Mouse (Mus musculus) heart, adult 2 months (tissue): ENCODE measurements around the gene Dnajc7. TPM values are rescaled to one million over a fixed set of nuclear protein-coding genes. Genes with fewer than 3 reads are reported as not detected.

Source experiments
- DNase-seq, 2 experiments: peaks; one replicate each; pipeline ENCODE4 v3.0.0; 2021
- H3K27ac ChIP-seq: fragments of 200-600 bp; 2 replicates; pipeline ENCODE4 v1.8.1; 2022
- H3K27me3 ChIP-seq: fragments of 200-500 bp; 2 replicates; pipeline ENCODE4 v1.6.1; 2012; ENCODE audit warnings: mild to moderate bottlenecking, low read length, inconsistent platforms, mixed read lengths; ENCODE audit not compliant: control insufficient read depth, insufficient read depth
- H3K36me3 ChIP-seq: fragments of 200-500 bp; 2 replicates; pipeline ENCODE4 v1.6.1; 2012; ENCODE audit warnings: low read length, inconsistent platforms; ENCODE audit not compliant: control insufficient read depth, insufficient read depth
- H3K4me1 ChIP-seq: fragments of 200-500 bp; 2 replicates; pipeline ENCODE4 v1.6.1; 2011; ENCODE audit warnings: low read length; ENCODE audit not compliant: control insufficient read depth, insufficient read depth
- H3K4me3 ChIP-seq: fragments of 200-600 bp; 2 replicates; pipeline ENCODE4 v1.8.1; 2022
- H3K79me2 ChIP-seq: fragments of 200-500 bp; replicated peaks from 2 replicates; pipeline ENCODE4 v1.6.1; 2012; ENCODE audit warnings: mild to moderate bottlenecking, inconsistent platforms, low read length, moderate library complexity, mixed read lengths; ENCODE audit not compliant: control insufficient read depth, insufficient read depth
- H3K9ac ChIP-seq: fragments of 200-500 bp; 2 replicates; pipeline ENCODE4 v1.6.1; 2012; ENCODE audit warnings: low read depth, mild to moderate bottlenecking, control low read depth, inconsistent platforms, low read length, mixed read lengths
- CTCF ChIP-seq: fragments of 200-600 bp; IDR thresholded peaks from 2 replicates; pipeline ENCODE4 v1.8.1; 2022; ENCODE audit warnings: antibody characterized with exemption, mild to moderate bottlenecking, moderate library complexity
- EP300 ChIP-seq: fragments of 200-500 bp; IDR thresholded peaks from 2 replicates; pipeline ENCODE4 v1.6.1; 2011; ENCODE audit warnings: low read depth, low read length, control low read depth; ENCODE audit not compliant: insufficient read depth
- POLR2A ChIP-seq: fragments of 200-500 bp; IDR thresholded peaks from 2 replicates; pipeline ENCODE4 v1.6.1; 2011; ENCODE audit warnings: mild to moderate bottlenecking, low read depth, low read length, control low read depth; ENCODE audit not compliant: insufficient read depth
- WGBS: fragments of 180-500 bp; shearing (Covaris S2); methylation state at CpG from one replicate; pipeline ENCODE4 v1.1.7; 2018; 5-methylcytosine and 5-hydroxymethylcytosine counted together
- intact Hi-C: fragments of 180-260 bp; cut with DNase I; formaldehyde crosslinking; loops from one replicate; pipeline ENCODE4 v1.15.1; 2025
- polyA plus RNA-seq: library from polyadenylated mRNA; depleted of rRNA; stranded (reverse); fragments of >200 nt; gene quantifications from 2 replicates; pipeline ENCODE4 v1.2.3, GENCODE M21; 2012
- total RNA-seq, 2 experiments: library from RNA; stranded (reverse); gene quantifications; 2 replicates each; pipeline ENCODE4 v1.2.3; 2021

Dnajc7 gene
- total and polyA plus RNA-seq, 3 experiments = 46.1 to 121 (median 107) TPM

DNA sequence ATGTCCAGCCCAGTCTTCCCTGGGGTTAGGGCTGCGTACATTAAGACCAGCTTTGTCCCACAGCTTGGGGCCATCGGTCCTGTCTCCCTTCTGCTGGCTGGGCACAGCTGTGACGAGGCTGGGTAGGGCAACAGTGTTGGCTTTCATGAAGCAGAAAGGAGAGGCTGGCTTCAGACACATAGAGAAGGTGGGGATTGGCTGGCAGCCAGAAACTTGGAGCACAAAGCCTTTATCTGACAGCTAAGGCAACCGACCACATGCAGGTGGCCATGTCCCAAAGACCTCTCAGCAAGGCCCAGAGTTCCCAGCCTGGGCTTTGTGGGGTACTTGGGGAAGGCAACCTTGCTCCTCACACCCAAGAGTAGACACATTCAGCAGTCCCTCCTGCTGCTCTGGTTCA, 38.2 kb downstream of the Dnajc7 start:
- Histone ChIP-seq H3K36me3 (no peaks in the 10 kb centered on the region), H3K79me2 (no peaks in the 10 kb centered on the region), H3K9ac (no peak overlapping the region), H3K27ac (no peak overlapping the region), H3K4me3 (no peak overlapping the region), H3K4me1 (peaks cover 1% of the 10 kb centered on the region; the same call in 1 of the 2 replicates), H3K27me3 (no peaks in the 10 kb centered on the region)
- WGBS = 46% methylated on average over 4 of the region's 4 CpGs
- TF ChIP-seq EP300 (no peak), CTCF (no peak), POLR2A (no peak)
- DNase-seq = peak; percentile 47 to 60
- intact Hi-C loops = no loop called here

DNA sequence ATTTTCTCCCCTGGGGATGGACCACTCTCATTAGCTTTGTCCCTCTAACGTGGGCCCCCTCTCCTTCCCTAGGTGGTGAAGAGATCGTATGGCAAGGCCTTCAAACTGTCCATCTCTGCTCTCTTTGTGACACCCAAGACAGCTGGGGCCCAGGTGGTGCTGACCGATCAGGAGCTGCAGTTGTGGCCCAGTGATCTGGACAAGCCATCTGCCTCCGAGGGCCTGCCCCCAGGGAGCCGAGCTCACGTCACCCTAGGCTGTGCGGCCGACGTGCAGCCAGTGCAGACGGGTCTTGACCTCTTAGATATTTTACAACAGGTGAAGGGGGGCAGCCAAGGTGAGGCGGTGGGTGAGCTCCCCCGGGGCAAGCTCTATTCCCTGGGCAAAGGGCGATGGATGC, 39.7 kb downstream of the Dnajc7 start:
- no peak for DNase-seq
- TF ChIP-seq CTCF = no peak
- TF ChIP-seq EP300 = no peak
- TF ChIP-seq POLR2A = no peak
- intact Hi-C loops = no loop called here
- Histone ChIP-seq H3K4me1 (peaks cover 1% of the 10 kb centered on the region; the same call in 1 of the 2 replicates), H3K9ac (no peak overlapping the region), H3K79me2 (no peaks in the 10 kb centered on the region), H3K27me3 (no peaks in the 10 kb centered on the region), H3K36me3 (no peaks in the 10 kb centered on the region), H3K27ac (no peak overlapping the region), H3K4me3 (no peak overlapping the region)
- WGBS = 87% methylated on average over 13 of the region's 13 CpGs

DNA sequence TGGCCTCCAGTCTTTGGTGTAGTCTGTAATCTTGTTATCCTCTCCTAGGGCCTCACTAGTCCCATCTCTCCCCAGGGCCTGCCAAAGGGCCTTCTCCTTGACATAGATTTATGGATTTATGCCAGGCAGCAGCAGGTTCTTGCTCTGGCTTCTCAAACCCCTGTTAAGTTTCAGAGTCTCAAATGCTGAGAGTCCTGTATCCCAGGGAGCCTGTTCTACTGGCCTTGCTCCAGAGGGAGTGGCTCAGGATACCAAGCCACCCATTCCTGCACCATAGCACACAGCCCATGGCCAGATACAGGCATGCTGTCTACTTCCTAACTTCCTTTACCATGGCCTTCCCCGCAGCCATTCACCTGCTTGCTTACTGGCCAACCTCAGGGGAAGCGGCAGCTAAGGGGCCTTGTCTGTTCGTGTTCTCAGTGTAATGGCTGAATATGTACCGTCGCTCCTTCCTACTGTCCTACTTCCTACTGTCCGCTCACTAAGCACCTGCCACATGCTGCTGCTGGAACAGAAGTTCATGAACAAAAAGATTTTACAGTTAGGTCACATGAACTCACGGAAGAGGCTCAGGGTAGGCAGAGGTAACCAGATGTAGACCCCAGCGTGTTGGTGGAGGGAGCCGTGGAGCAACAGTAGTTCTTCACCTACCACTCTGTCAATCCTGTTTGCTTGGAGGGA, 40.7 kb downstream of the Dnajc7 start:
- Histone ChIP-seq H3K9ac (no peak overlapping the region), H3K4me1 (peaks cover 3% of the 10 kb centered on the region; the same call in 1 of the 2 replicates), H3K4me3 (no peak overlapping the region), H3K79me2 (no peaks in the 10 kb centered on the region), H3K27ac (no peak overlapping the region), H3K27me3 (no peaks in the 10 kb centered on the region), H3K36me3 (no peaks in the 10 kb centered on the region)
- WGBS = 84% methylated on average over 9 of the region's 9 CpGs
- TF ChIP-seq CTCF (no peak), EP300 (no peak), POLR2A (no peak)
- DNase-seq = no peak
- intact Hi-C loops = loop anchor here (10.0 kb wide), 1 partner anchor 486 kb away; no protein-coding TSS in a partner anchor

DNA sequence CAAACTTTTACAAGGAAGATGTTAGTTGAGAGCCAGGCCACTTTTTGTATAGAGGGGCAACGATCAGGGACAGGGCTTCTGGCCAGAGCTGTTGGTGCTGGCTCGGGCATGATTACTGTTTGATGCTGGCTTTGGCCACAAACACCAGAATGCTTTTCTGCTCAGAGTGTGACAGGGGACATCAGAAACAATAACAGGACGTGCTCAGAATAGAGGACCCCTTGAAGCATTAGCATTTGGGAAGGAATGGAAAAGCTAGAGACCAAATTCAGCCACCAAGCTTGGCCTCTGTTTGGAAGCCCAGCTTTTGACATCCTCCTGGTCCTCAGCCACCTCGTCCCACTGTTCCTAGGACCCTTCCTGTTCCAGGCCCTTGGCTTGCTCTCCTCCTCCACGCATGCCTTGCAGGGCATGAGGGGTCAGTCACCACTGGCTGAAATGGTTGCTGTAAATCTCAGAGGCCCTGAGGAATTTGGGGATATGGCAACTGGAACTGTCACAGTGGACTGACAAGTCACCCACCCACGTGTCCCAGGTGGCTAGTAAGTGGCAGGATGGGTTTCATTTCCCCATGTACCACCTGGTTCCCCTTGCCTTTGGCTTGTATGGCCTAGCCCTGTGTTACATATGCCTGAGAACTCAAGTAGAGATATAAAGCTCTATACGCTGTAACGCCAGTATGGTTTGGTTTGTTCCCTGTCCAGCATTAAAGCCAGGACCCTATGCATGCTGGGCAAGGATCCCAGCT, 41.9 kb downstream of the Dnajc7 start:
- Histone ChIP-seq H3K4me3 (no peak overlapping the region), H3K79me2 (no peaks in the 10 kb centered on the region), H3K4me1 (peaks cover 3% of the 10 kb centered on the region; the same call in 1 of the 2 replicates), H3K27ac (no peak overlapping the region), H3K9ac (no peak overlapping the region), H3K27me3 (no peaks in the 10 kb centered on the region), H3K36me3 (no peaks in the 10 kb centered on the region)
- DNase-seq = no peak
- intact Hi-C loops = loop anchor here (10.0 kb wide), 1 partner anchor 487 kb away; no protein-coding TSS in a partner anchor
- TF ChIP-seq CTCF = no peak
- 61% methylated on average over 8 of the region's 8 CpGs for WGBS

DNA sequence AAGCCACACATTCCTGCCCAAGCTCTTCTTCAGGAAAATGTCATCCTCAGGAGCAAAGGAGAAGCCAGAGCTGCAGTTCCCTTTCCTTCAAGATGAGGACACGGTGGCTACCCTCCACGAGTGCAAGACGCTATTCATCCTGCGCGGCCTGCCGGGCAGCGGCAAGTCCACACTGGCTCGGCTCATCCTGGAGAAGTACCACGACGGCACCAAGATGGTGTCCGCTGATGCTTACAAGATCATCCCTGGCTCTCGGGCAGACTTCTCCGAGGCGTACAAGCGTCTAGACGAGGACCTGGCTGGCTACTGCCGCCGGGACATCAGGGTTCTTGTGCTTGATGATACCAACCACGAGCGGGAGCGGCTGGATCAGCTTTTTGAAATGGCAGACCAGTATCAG, 43.7 kb downstream of the Dnajc7 start:
- DNase-seq = no peak
- no peaks in the 10 kb centered on the region for H3K27me3 ChIP-seq
- no peaks in the 10 kb centered on the region for H3K36me3 ChIP-seq
- TF ChIP-seq EP300 (no peak), CTCF (no peak), POLR2A (no peak)
- WGBS = 76% methylated on average over 21 of the region's 21 CpGs
- peaks cover 2% of the 10 kb centered on the region; the same call in 1 of the 2 replicates for H3K4me1 ChIP-seq
- H3K27ac ChIP-seq = no peak overlapping the region
- H3K4me3 ChIP-seq = no peak overlapping the region
- intact Hi-C loops = loop anchor here (10.0 kb wide), 1 partner anchor 489 kb away; no protein-coding TSS in a partner anchor
- H3K9ac ChIP-seq = no peak overlapping the region
- no peaks in the 10 kb centered on the region for H3K79me2 ChIP-seq

DNA sequence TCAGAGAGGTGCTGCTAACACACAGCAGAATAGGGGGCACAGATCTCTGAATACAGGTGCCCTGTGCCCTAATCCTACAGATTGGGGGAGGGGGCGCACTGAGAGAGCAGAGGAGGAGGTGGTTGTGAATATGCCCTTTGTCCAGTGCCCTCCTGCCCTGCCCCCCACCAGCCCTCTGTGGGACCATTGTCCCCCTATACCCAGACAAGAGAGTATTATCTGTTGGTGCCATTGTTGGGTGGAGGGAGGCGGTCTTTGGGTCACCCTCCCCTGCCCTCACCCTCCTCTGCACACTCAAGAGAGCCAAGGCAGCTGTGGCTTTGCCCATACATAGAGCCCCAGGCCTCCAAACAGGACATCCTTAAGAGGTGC, 44.5 kb downstream of the Dnajc7 start:
- Histone ChIP-seq H3K27ac (peak overlapping the region; percentile 72), H3K9ac (peak overlapping the region; percentile 87), H3K4me3 (peak overlapping the region; percentile 79; the same call in 1 of the 2 replicates), H3K36me3 (no peaks in the 10 kb centered on the region), H3K27me3 (no peaks in the 10 kb centered on the region), H3K79me2 (no peaks in the 10 kb centered on the region), H3K4me1 (peaks cover 5% of the 10 kb centered on the region)
- 42% methylated on average over 2 of the region's 2 CpGs for WGBS
- intact Hi-C loops = loop anchor here (10.0 kb wide), 1 partner anchor 489 kb away; no protein-coding TSS in a partner anchor
- TF ChIP-seq EP300 = no peak
- TF ChIP-seq POLR2A = no peak
- no peak for TF ChIP-seq CTCF
- DNase-seq = no peak
